Mouse (Mus musculus): ENCODE measurements around the gene Stx1a. TPM values are rescaled to one million over a fixed set of nuclear protein-coding genes. Genes with fewer than 3 reads are reported as not detected.
"Not testable (repeated sequence)": the region's sequence is repeated elsewhere in the genome, so short reads cannot be mapped to it uniquely, and the experiment has no call there.

Stx1a gene
- polyA plus RNA-seq, 1 experiment, result 5.3 TPM

DNA sequence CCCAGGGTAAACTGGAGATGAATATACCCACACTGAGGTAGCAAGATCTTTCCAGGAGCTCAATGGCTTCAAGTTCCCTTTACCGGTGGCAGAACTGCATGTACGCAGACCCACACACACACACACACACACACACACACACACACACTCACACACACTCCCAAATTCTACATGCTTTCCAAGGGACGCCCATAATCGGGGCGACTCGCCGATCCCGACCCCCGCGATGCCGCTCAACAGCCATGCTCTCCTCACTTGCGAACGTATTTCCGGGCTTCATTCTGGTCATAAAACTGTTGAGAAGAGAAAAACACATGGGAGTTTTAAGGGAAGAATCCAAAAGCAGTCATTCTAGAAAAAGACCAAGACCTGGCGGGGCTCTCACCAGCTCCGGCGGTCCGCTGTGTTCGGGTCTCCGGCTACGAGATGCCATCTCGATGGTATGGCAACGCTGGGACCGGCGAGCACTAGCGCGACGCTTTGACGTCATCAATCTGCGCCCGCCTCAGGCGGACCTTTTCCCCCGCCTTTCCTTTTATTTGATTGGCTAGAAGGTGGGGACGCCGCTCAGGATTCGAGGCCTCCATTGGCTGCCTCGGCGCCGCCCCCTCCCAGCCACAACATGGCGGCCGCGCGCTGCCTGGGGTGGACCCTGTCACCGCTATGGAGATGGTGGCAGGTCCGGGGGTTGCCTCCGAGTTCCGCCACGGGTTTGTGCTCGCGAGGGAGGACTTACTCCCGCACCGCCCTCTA is 40.5 kb downstream of the Stx1a start, which contains the start of gene Dnajc30:
Gene Dnajc30 (plus strand): TSS at position 574 of the 753 bp plus-strand sequence.
- no peaks in the 10 kb centered on the region for H3K27me3 ChIP-seq (ENCODE audit: control insufficient read depth, insufficient read depth, insufficient read length)
- H3K36me3 ChIP-seq (ENCODE audit: control insufficient read depth, insufficient read depth), result peaks cover 29% of the 10 kb centered on the region
- TF ChIP-seq MAX (IDR thresholded peaks at IDR 0.05) (peak; percentile 48), MYOD1 (IDR thresholded peaks at IDR 0.05; ENCODE audit: control insufficient read depth, insufficient read length, low read depth) (no peak)
- H3K79me3 ChIP-seq (ENCODE audit: low read depth), result peaks cover 12% of the 10 kb centered on the region
- peak within 1 kb of the TSS; percentile 77 for H3ac ChIP-seq (ENCODE audit: control insufficient read depth, insufficient read length, low read depth)
- peak within 1 kb of the TSS; percentile 85 for H3K4me3 ChIP-seq (ENCODE audit: insufficient read depth, poor library complexity, severe bottlenecking)
- peaks cover 27% of the 10 kb centered on the region for H3K79me2 ChIP-seq (ENCODE audit: control insufficient read depth, insufficient read depth)

DNA sequence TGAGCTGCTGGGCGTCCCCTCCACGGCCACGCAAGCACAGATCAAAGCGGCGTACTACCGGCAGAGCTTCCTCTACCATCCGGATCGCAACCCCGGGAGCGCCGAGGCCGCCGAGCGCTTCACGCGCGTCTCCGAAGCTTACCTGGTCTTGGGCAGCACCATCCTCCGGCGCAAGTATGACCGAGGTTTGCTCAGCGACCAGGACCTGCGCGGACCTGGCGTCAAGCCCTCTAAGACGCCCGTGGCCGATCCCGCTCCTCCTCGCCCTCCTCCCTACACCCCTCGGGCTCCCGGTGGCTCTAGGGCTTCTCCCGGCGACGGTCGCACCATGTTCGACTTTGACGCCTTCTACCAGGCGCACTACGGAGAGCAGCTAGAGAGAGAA is 41.1 kb downstream of the Stx1a start:
- H3K4me3 ChIP-seq (ENCODE audit: insufficient read depth, poor library complexity, severe bottlenecking), result peak overlapping the region; percentile 85

GRCm38 (mm10) chr5:135064909-135065446 is 41.7 kb downstream of the Stx1a start, which contains the start of gene Bud23:
Gene Bud23, minus strand, starts transcription at chr5:135064959.
- Histone ChIP-seq H3K79me3 (ENCODE audit: low read depth) (peaks cover 12% of the 10 kb centered on the region), H3K36me3 (ENCODE audit: control insufficient read depth, insufficient read depth) (peaks cover 25% of the 10 kb centered on the region), H3K4me3 (ENCODE audit: insufficient read depth, poor library complexity, severe bottlenecking) (peak within 1 kb of the TSS; percentile 85), H3ac (ENCODE audit: control insufficient read depth, insufficient read length, low read depth) (peak within 1 kb of the TSS; percentile 77), H3K79me2 (ENCODE audit: control insufficient read depth, insufficient read depth) (peaks cover 27% of the 10 kb centered on the region)
- H3K27me3 ChIP-seq (ENCODE audit: control insufficient read depth, insufficient read depth, insufficient read length), result not testable (repeated sequence)

More for the DNA sequence above, 41.1 kb downstream of the Stx1a start:
- peaks cover 27% of the 10 kb centered on the region for H3K79me2 ChIP-seq (ENCODE audit: control insufficient read depth, insufficient read depth)
- TF ChIP-seq CEBPB (IDR thresholded peaks at IDR 0.05; ENCODE audit: low read depth) (no peak), USF1 (IDR thresholded peaks at IDR 0.05; ENCODE audit: low read depth) (no peak), MYOD1 (IDR thresholded peaks at IDR 0.05; ENCODE audit: control insufficient read depth, insufficient read length, low read depth) (no peak), CTCF (IDR thresholded peaks at IDR 0.05; ENCODE audit: control insufficient read depth, insufficient read depth, insufficient read length) (no peak), MAX (IDR thresholded peaks at IDR 0.05) (no peak), FOSL1 (IDR thresholded peaks at IDR 0.05; ENCODE audit: insufficient read depth, low read length, poor library complexity, severe bottlenecking) (no peak), MYOG (IDR thresholded peaks at IDR 0.05; ENCODE audit: control insufficient read depth, extremely low read depth, insufficient read length) (no peak)
- peaks cover 27% of the 10 kb centered on the region for H3K36me3 ChIP-seq (ENCODE audit: control insufficient read depth, insufficient read depth)
- H3K79me3 ChIP-seq (ENCODE audit: low read depth), result peaks cover 12% of the 10 kb centered on the region
- H3K27me3 ChIP-seq (ENCODE audit: control insufficient read depth, insufficient read depth, insufficient read length), result no peaks in the 10 kb centered on the region
- peak overlapping the region; percentile 77 for H3ac ChIP-seq (ENCODE audit: control insufficient read depth, insufficient read length, low read depth)

DNA sequence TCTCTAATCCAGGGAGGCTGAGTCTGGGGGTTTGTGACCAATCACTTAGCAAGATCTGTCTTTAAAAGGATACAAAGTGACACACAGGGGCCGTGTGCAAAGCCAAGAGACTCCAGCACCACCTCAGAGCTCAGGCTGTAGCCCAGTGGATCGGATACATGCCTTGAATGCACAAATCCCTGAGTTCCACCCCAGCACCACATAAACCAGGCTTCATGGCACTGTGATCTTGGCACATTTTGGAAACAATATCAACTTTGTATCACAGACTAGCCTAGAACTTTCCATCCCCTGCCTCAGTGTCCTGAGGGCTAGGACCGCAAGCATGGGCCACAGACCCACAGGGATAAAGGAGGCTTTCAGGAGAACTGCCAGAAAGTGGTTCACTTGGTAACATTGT is 42.7 kb downstream of the Stx1a start:
- Histone ChIP-seq H3ac (ENCODE audit: control insufficient read depth, insufficient read length, low read depth) (no peak overlapping the region), H3K79me2 (ENCODE audit: control insufficient read depth, insufficient read depth) (peaks cover 27% of the 10 kb centered on the region), H3K79me3 (ENCODE audit: low read depth) (peaks cover 12% of the 10 kb centered on the region), H3K4me3 (ENCODE audit: insufficient read depth, poor library complexity, severe bottlenecking) (no peak overlapping the region), H3K27me3 (ENCODE audit: control insufficient read depth, insufficient read depth, insufficient read length) (no peaks in the 10 kb centered on the region), H3K36me3 (ENCODE audit: control insufficient read depth, insufficient read depth) (peaks cover 14% of the 10 kb centered on the region)
- TF ChIP-seq USF1 (IDR thresholded peaks at IDR 0.05; ENCODE audit: low read depth), result no peak
- no peak for TF ChIP-seq MYOG (IDR thresholded peaks at IDR 0.05; ENCODE audit: control insufficient read depth, extremely low read depth, insufficient read length)
- no peak for TF ChIP-seq FOSL1 (IDR thresholded peaks at IDR 0.05; ENCODE audit: insufficient read depth, low read length, poor library complexity, severe bottlenecking)
- no peak for TF ChIP-seq MYOD1 (IDR thresholded peaks at IDR 0.05; ENCODE audit: control insufficient read depth, insufficient read length, low read depth)
- no peak for TF ChIP-seq CEBPB (IDR thresholded peaks at IDR 0.05; ENCODE audit: low read depth)
- TF ChIP-seq MAX (IDR thresholded peaks at IDR 0.05), result no peak
- TF ChIP-seq CTCF (IDR thresholded peaks at IDR 0.05; ENCODE audit: control insufficient read depth, insufficient read depth, insufficient read length), result no peak

DNA sequence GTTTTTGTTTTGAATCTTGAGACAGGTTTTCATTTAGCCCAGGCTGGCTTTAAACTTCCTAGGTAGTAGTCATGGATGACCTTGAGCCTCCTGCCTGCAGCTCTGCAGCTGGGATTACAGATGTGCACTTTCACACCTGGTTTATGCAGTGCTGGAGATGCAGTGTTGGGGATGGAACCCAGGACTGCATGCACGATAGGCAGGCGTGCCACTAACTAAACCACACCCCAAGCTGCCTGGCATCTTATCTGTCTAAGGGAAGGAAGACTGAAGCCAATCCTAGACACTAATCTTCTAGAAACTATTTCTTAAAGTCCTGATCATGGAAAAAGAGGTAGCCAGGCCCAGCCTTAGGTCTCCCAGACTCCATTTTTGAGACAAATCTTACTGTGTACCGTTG is 47.2 kb downstream of the Stx1a start:
- Histone ChIP-seq H3K79me2 (ENCODE audit: control insufficient read depth, insufficient read depth) (peaks cover 2% of the 10 kb centered on the region), H3K27me3 (ENCODE audit: control insufficient read depth, insufficient read depth, insufficient read length) (no peaks in the 10 kb centered on the region), H3K4me3 (ENCODE audit: insufficient read depth, poor library complexity, severe bottlenecking) (no peak overlapping the region), H3K79me3 (ENCODE audit: low read depth) (no peaks in the 10 kb centered on the region), H3ac (ENCODE audit: control insufficient read depth, insufficient read length, low read depth) (no peak overlapping the region), H3K36me3 (ENCODE audit: control insufficient read depth, insufficient read depth) (peaks cover 4% of the 10 kb centered on the region)
- TF ChIP-seq CEBPB (IDR thresholded peaks at IDR 0.05; ENCODE audit: low read depth) (no peak), MAX (IDR thresholded peaks at IDR 0.05) (no peak), MYOG (IDR thresholded peaks at IDR 0.05; ENCODE audit: control insufficient read depth, extremely low read depth, insufficient read length) (no peak), FOSL1 (IDR thresholded peaks at IDR 0.05; ENCODE audit: insufficient read depth, low read length, poor library complexity, severe bottlenecking) (no peak)

DNA sequence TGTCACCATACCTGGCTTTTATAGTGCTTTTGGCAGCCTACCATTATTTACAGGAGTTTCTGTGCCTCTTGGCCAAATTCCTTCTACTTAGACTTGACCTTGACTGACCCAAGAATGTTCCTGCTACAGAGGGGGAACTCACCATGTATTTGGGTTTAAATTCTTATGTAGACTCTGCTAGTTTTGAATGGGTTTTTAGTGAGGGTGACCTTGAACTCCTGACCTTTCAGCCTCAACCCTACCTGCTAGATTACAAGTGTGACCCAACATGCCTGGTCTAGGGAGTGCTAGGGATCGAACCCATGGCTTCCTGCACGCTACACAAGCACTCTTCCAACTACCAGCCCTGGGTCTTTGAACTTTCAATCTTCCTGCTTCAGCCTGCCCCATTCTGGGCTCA is 48.8 kb downstream of the Stx1a start:
- no peaks in the 10 kb centered on the region for H3K36me3 ChIP-seq (ENCODE audit: control insufficient read depth, insufficient read depth)
- no peak overlapping the region for H3ac ChIP-seq (ENCODE audit: control insufficient read depth, insufficient read length, low read depth)
- no peak for TF ChIP-seq CTCF (IDR thresholded peaks at IDR 0.05; ENCODE audit: control insufficient read depth, insufficient read depth, insufficient read length)
- no peak for TF ChIP-seq FOSL1 (IDR thresholded peaks at IDR 0.05; ENCODE audit: insufficient read depth, low read length, poor library complexity, severe bottlenecking)
- no peak for TF ChIP-seq USF1 (IDR thresholded peaks at IDR 0.05; ENCODE audit: low read depth)
- no peak for TF ChIP-seq MAX (IDR thresholded peaks at IDR 0.05)
- no peak for TF ChIP-seq CEBPB (IDR thresholded peaks at IDR 0.05; ENCODE audit: low read depth)
- no peak for TF ChIP-seq MYOD1 (IDR thresholded peaks at IDR 0.05; ENCODE audit: control insufficient read depth, insufficient read length, low read depth)
- no peak for TF ChIP-seq MYOG (IDR thresholded peaks at IDR 0.05; ENCODE audit: control insufficient read depth, extremely low read depth, insufficient read length)
- no peaks in the 10 kb centered on the region for H3K79me2 ChIP-seq (ENCODE audit: control insufficient read depth, insufficient read depth)
- H3K27me3 ChIP-seq (ENCODE audit: control insufficient read depth, insufficient read depth, insufficient read length), result no peaks in the 10 kb centered on the region
- H3K4me3 ChIP-seq (ENCODE audit: insufficient read depth, poor library complexity, severe bottlenecking), result no peak overlapping the region
- H3K79me3 ChIP-seq (ENCODE audit: low read depth), result no peaks in the 10 kb centered on the region
